Mouse (Mus musculus): ENCODE measurements around the gene Atf6. TPM values are rescaled to one million over a fixed set of nuclear protein-coding genes. Genes with fewer than 3 reads are reported as not detected.

The Atf6 gene
- polyA plus RNA-seq, 1 experiment = 9.6 TPM

DNA sequence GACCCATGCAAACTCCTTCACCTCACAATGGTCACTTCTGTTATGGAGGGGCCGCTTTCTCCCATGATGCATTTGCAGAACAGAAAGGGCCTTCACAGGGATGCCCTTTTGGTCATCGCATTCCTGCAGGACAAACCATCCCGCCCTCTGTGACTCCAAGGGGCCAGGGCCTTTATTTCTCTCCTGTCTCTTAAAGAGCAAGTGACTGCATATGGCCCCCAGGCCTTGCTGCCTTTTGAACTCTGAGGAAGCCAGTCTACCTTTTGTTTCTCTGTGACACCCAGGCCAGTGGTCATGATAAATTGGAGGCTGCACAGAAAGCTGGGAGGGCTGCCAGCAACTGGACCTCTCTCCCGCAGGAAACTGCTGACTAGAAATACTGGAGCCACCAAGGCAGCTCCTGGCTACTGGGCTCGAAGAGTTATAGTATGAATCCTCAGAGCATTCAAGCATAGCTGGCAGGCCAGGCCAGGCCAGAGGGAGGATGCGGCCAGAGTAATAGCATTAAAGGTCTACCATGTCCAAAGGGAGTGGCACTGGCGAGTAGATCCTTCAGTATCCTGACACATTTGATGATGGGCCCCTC is 169.7 kb downstream of the Atf6 start:
- H3K4me1 ChIP-seq (ENCODE audit: control insufficient read depth, insufficient read depth, insufficient read length) = no peaks in the 10 kb centered on the region
- no peaks in the 10 kb centered on the region for H3K36me3 ChIP-seq (ENCODE audit: control insufficient read depth, insufficient read depth, low read length)
- no peak overlapping the region for H3K27ac ChIP-seq (ENCODE audit: insufficient read depth, low read length)
- DNase-seq (ENCODE audit: low read depth in 1 of 2, low spot score in 2 of 2) = no peak
- WGBS = 89% methylated on average over 7 of the region's 7 CpGs
- no peaks in the 10 kb centered on the region for H3K27me3 ChIP-seq (ENCODE audit: control insufficient read depth, insufficient read depth, low read length)
- H3K4me3 ChIP-seq (ENCODE audit: extremely low read depth, insufficient read depth, insufficient read length) = no peak overlapping the region
- TF ChIP-seq CTCF (IDR thresholded peaks at IDR 0.05; ENCODE audit: extremely low read depth, insufficient read depth, insufficient read length, insufficient replicate concordance) = no peak
- no peak for TF ChIP-seq POLR2A (IDR thresholded peaks at IDR 0.05; ENCODE audit: low read depth, low read length)

- H3K27me3 ChIP-seq (ENCODE audit: control insufficient read depth, insufficient read depth, low read length) = no peaks in the 10 kb centered on the region
- H3K4me3 ChIP-seq (ENCODE audit: extremely low read depth, insufficient read depth, insufficient read length) = no peak overlapping the region
- DNase-seq (ENCODE audit: low read depth in 1 of 2, low spot score in 2 of 2) = no peak
- no peak overlapping the region for H3K27ac ChIP-seq (ENCODE audit: insufficient read depth, low read length)
- H3K36me3 ChIP-seq (ENCODE audit: control insufficient read depth, insufficient read depth, low read length) = no peaks in the 10 kb centered on the region
- no peaks in the 10 kb centered on the region for H3K4me1 ChIP-seq (ENCODE audit: control insufficient read depth, insufficient read depth, insufficient read length)
- WGBS = 92% methylated on average over 8 of the region's 8 CpGs
- no peak for TF ChIP-seq CTCF (IDR thresholded peaks at IDR 0.05; ENCODE audit: extremely low read depth, insufficient read depth, insufficient read length, insufficient replicate concordance)
- TF ChIP-seq POLR2A (IDR thresholded peaks at IDR 0.05; ENCODE audit: low read depth, low read length) = no peak
These were observed 170.6 kb downstream of the Atf6 start for GRCm38 (mm10) chr1:170696996-170697395.

DNA sequence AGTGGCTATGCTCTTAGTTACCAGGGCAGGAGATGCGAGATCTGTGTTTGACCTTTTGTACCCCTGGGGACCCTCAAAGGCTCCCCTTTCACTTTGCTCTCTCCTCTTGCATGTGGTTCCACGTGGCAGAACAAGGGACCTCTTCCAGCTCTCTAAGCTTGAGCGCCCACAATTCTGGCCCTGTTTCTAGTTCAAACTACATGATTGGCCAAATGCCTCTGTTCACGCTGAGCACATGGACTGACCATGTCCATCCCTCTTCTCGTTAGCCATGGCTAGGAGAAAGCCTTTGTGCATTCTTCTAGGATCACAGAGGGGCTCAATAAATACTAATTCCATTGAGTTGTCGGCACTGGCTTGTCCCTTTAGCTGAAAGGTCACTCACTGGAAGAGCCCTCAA is 172.2 kb downstream of the Atf6 start:
- no peaks in the 10 kb centered on the region for H3K36me3 ChIP-seq (ENCODE audit: control insufficient read depth, insufficient read depth, low read length)
- no peaks in the 10 kb centered on the region for H3K27me3 ChIP-seq (ENCODE audit: control insufficient read depth, insufficient read depth, low read length)
- H3K4me3 ChIP-seq (ENCODE audit: extremely low read depth, insufficient read depth, insufficient read length) = no peak overlapping the region
- H3K27ac ChIP-seq (ENCODE audit: insufficient read depth, low read length) = no peak overlapping the region
- DNase-seq (ENCODE audit: low read depth in 1 of 2, low spot score in 2 of 2) = no peak
- no peak for TF ChIP-seq POLR2A (IDR thresholded peaks at IDR 0.05; ENCODE audit: low read depth, low read length)
- 72% methylated on average over 6 of the region's 6 CpGs for WGBS
- H3K4me1 ChIP-seq (ENCODE audit: control insufficient read depth, insufficient read depth, insufficient read length) = no peaks in the 10 kb centered on the region

DNA sequence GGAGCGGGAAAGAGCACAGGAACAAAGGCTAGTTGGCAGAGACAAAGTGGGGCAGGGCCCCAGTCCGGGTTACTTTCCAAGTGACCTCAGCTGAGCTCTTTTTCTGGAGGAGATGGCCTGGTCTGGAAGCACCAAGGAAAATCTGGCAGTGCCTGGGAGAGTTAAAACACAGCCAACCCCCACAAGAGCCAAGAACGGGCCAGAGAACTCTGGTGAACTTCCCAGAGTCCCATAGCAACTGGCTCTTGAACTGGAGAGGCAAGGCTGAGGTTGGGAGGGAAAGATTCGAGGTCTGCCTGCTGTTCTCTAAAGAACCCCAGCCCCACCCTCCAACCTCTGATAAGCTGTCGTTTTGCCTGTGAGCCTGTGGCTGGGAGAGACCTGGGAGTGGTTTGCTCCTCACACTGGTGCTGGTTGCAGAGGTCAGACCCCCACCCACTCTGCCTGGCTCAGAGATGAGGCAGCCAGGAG is 172.7 kb downstream of the Atf6 start:
- H3K27ac ChIP-seq (ENCODE audit: insufficient read depth, low read length) = no peak overlapping the region
- no peak overlapping the region for H3K4me3 ChIP-seq (ENCODE audit: extremely low read depth, insufficient read depth, insufficient read length)
- no peaks in the 10 kb centered on the region for H3K27me3 ChIP-seq (ENCODE audit: control insufficient read depth, insufficient read depth, low read length)
- WGBS = 65% methylated on average over 5 of the region's 5 CpGs
- no peak for DNase-seq (ENCODE audit: low read depth in 1 of 2, low spot score in 2 of 2)
- TF ChIP-seq CTCF (IDR thresholded peaks at IDR 0.05; ENCODE audit: extremely low read depth, insufficient read depth, insufficient read length, insufficient replicate concordance) (no peak), POLR2A (IDR thresholded peaks at IDR 0.05; ENCODE audit: low read depth, low read length) (no peak)
- H3K4me1 ChIP-seq (ENCODE audit: control insufficient read depth, insufficient read depth, insufficient read length) = no peaks in the 10 kb centered on the region
- no peaks in the 10 kb centered on the region for H3K36me3 ChIP-seq (ENCODE audit: control insufficient read depth, insufficient read depth, low read length)

DNA sequence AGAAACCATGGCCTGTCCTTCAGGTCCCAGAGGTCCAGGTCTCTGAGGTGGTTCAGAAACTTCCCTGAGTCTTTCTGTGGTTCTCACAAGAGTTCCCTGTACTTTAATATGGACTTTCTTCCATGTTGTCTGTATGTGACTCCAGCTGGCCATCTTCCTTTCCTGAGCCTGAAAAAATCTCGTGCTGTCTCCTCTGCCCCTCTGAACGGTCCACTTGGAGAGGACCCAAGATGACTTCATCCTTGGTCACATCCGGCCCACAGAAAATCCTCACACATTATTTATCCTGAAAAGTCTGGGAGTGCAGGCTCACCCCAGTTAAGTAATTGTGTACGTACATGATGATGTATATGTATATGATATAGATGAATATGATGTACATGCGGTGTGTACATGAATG is 176.3 kb downstream of the Atf6 start:
- no peaks in the 10 kb centered on the region for H3K4me1 ChIP-seq (ENCODE audit: control insufficient read depth, insufficient read depth, insufficient read length)
- TF ChIP-seq CTCF (IDR thresholded peaks at IDR 0.05; ENCODE audit: extremely low read depth, insufficient read depth, insufficient read length, insufficient replicate concordance) = no peak
- TF ChIP-seq POLR2A (IDR thresholded peaks at IDR 0.05; ENCODE audit: low read depth, low read length) = no peak
- no peak for DNase-seq (ENCODE audit: low read depth in 1 of 2, low spot score in 2 of 2)
- no peaks in the 10 kb centered on the region for H3K36me3 ChIP-seq (ENCODE audit: control insufficient read depth, insufficient read depth, low read length)
- H3K4me3 ChIP-seq (ENCODE audit: extremely low read depth, insufficient read depth, insufficient read length) = no peak overlapping the region
- 91% methylated on average over 5 of the region's 5 CpGs for WGBS
- H3K27me3 ChIP-seq (ENCODE audit: control insufficient read depth, insufficient read depth, low read length) = no peaks in the 10 kb centered on the region
- H3K27ac ChIP-seq (ENCODE audit: insufficient read depth, low read length) = no peak overlapping the region

- Histone ChIP-seq H3K27me3 (ENCODE audit: control insufficient read depth, insufficient read depth, low read length) (no peaks in the 10 kb centered on the region), H3K4me1 (ENCODE audit: control insufficient read depth, insufficient read depth, insufficient read length) (no peaks in the 10 kb centered on the region), H3K4me3 (ENCODE audit: extremely low read depth, insufficient read depth, insufficient read length) (no peak overlapping the region), H3K36me3 (ENCODE audit: control insufficient read depth, insufficient read depth, low read length) (no peaks in the 10 kb centered on the region), H3K27ac (ENCODE audit: insufficient read depth, low read length) (no peak overlapping the region)
- 91% methylated on average over 8 of the region's 8 CpGs for WGBS
- no peak for DNase-seq (ENCODE audit: low read depth in 1 of 2, low spot score in 2 of 2)
- TF ChIP-seq POLR2A (IDR thresholded peaks at IDR 0.05; ENCODE audit: low read depth, low read length) (no peak), CTCF (IDR thresholded peaks at IDR 0.05; ENCODE audit: extremely low read depth, insufficient read depth, insufficient read length, insufficient replicate concordance) (no peak)
These were observed 177.8 kb downstream of the Atf6 start for GRCm38 (mm10) chr1:170689773-170690172.

GRCm38 (mm10) chr1:170683863-170684262 is 183.7 kb downstream of the Atf6 start:
- 12% methylated on average over 6 of the region's 6 CpGs for WGBS
- DNase-seq (ENCODE audit: low read depth in 1 of 2, low spot score in 2 of 2) = no peak
- no peak overlapping the region for H3K27ac ChIP-seq (ENCODE audit: insufficient read depth, low read length)
- no peaks in the 10 kb centered on the region for H3K4me1 ChIP-seq (ENCODE audit: control insufficient read depth, insufficient read depth, insufficient read length)
- no peak for TF ChIP-seq POLR2A (IDR thresholded peaks at IDR 0.05; ENCODE audit: low read depth, low read length)
- no peak for TF ChIP-seq CTCF (IDR thresholded peaks at IDR 0.05; ENCODE audit: extremely low read depth, insufficient read depth, insufficient read length, insufficient replicate concordance)
- H3K36me3 ChIP-seq (ENCODE audit: control insufficient read depth, insufficient read depth, low read length) = no peaks in the 10 kb centered on the region
- no peaks in the 10 kb centered on the region for H3K27me3 ChIP-seq (ENCODE audit: control insufficient read depth, insufficient read depth, low read length)
- H3K4me3 ChIP-seq (ENCODE audit: extremely low read depth, insufficient read depth, insufficient read length) = no peak overlapping the region
